Mouse (Mus musculus): ENCODE results near the gene Rab19. TPM values are rescaled to one million over a fixed set of nuclear protein-coding genes. Genes with fewer than 3 reads are reported as not detected.
A peak's percentile ranks its signal among the peaks of the same experiment; 100 is the strongest.

Rab19 gene
- polyA plus RNA-seq, 1 experiment = 0.90 TPM

DNA sequence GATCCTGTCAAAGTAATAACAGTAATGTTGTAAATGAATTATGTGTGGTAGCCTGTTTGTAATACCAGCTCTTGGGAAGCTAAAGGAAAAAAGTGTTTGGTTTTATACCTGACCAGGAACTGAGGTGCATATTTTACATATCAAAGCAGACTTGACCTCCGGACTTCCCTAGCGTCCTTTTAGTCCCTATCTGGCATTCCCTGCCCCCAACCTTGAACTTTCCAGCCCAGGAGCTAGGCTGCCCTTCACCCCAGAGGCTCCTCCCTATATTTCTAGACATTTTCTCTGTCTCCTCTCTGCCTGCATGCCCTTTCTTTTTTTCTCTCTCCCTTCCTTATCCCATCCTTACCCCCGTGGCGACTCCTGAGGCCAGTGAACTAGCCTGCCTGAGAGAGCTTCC lies 39.9 kb downstream of the Rab19 start:
- Histone ChIP-seq H3K36me3 (ENCODE audit: control insufficient read depth, insufficient read depth, low read length, poor library complexity, severe bottlenecking) (peaks cover 15% of the 10 kb centered on the region; the same call in 1 of the 2 replicates), H3K9me3 (replicated peaks; ENCODE audit: control insufficient read depth, insufficient read depth, low read length, poor library complexity, severe bottlenecking) (no peaks in the 10 kb centered on the region), H3K9ac (ENCODE audit: low read depth, poor library complexity, severe bottlenecking) (peak overlapping the region; percentile 96), H3K4me1 (ENCODE audit: control insufficient read depth, insufficient read depth, low read length) (peaks cover 7% of the 10 kb centered on the region), H3K27me3 (ENCODE audit: control insufficient read depth, insufficient read depth, low read length, poor library complexity, severe bottlenecking) (no peaks in the 10 kb centered on the region), H3K4me3 (ENCODE audit: low read depth, low read length) (peak overlapping the region; percentile 63), H3K27ac (ENCODE audit: insufficient read depth, low read length) (peak overlapping the region; percentile 99)
- TF ChIP-seq POLR2A (IDR thresholded peaks at IDR 0.05; ENCODE audit: insufficient read depth, low read length) (no peak), EP300 (IDR thresholded peaks at IDR 0.05; ENCODE audit: insufficient read depth, low read depth, low read length) (peak; percentile 91)

DNA sequence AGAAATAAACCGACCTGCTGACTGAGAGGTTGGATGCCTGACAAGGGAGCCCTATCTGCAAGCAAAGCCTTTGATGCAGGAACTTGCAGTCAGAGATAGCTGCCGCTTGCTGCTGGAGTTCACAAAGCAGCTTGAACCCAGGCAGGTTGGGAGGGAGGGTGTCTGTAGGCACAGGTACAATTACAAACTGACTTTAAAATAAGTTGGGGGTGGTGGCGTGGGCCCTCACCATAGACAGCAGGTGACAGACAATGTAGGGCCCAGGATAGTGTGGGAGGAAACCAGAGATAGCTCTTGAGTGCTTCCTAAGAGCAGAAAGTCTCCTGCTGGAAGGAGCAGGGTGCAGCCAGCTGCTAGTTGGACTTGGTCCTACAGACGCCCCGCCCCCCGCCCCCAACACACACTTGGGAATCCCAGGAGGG lies 42.2 kb downstream of the Rab19 start:
- Histone ChIP-seq H3K4me1 (ENCODE audit: control insufficient read depth, insufficient read depth, low read length) (peaks cover 7% of the 10 kb centered on the region), H3K9ac (ENCODE audit: low read depth, poor library complexity, severe bottlenecking) (peak overlapping the region; percentile 1; the same call in 1 of the 2 replicates), H3K36me3 (ENCODE audit: control insufficient read depth, insufficient read depth, low read length, poor library complexity, severe bottlenecking) (0 out of 2 replicates have a peak, but pooled peaks cover 5% of the 10 kb centered on the region), H3K4me3 (ENCODE audit: low read depth, low read length) (peak overlapping the region; percentile 29), H3K9me3 (replicated peaks; ENCODE audit: control insufficient read depth, insufficient read depth, low read length, poor library complexity, severe bottlenecking) (no peaks in the 10 kb centered on the region), H3K27me3 (ENCODE audit: control insufficient read depth, insufficient read depth, low read length, poor library complexity, severe bottlenecking) (no peaks in the 10 kb centered on the region), H3K27ac (ENCODE audit: insufficient read depth, low read length) (peak overlapping the region; percentile 82)
- TF ChIP-seq CTCF (IDR thresholded peaks at IDR 0.05; ENCODE audit: low read depth, low read length) (no peak), POLR2A (IDR thresholded peaks at IDR 0.05; ENCODE audit: insufficient read depth, low read length) (no peak), EP300 (IDR thresholded peaks at IDR 0.05; ENCODE audit: insufficient read depth, low read depth, low read length) (no peak)

DNA sequence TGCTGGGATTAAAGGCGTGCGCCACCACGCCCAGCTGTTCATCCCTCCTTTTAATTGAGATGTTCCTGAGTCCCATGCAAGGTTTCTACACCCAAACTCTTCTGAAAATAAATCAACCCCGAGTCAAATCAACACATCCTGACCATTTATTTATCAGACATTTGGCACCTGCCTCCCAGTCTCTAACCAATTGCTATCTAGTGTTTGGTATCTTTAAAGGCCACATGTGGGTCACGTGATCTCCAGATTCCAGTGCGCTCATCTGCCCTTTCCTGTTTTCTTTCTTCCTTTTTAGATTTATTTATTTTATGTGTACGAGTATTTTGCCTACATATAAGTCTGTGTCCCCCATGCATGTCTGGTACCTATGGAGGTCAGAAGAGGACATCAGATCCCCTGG lies 42.7 kb downstream of the Rab19 start:
- H3K36me3 ChIP-seq (ENCODE audit: control insufficient read depth, insufficient read depth, low read length, poor library complexity, severe bottlenecking) = 0 out of 2 replicates have a peak, but pooled peaks cover 2% of the 10 kb centered on the region
- no peaks in the 10 kb centered on the region for H3K27me3 ChIP-seq (ENCODE audit: control insufficient read depth, insufficient read depth, low read length, poor library complexity, severe bottlenecking)
- no peak for TF ChIP-seq POLR2A (IDR thresholded peaks at IDR 0.05; ENCODE audit: insufficient read depth, low read length)
- H3K9ac ChIP-seq (ENCODE audit: low read depth, poor library complexity, severe bottlenecking) = no peak overlapping the region; the same call in 1 of the 2 replicates
- H3K4me3 ChIP-seq (ENCODE audit: low read depth, low read length) = no peak overlapping the region
- H3K4me1 ChIP-seq (ENCODE audit: control insufficient read depth, insufficient read depth, low read length) = peaks cover 7% of the 10 kb centered on the region
- H3K27ac ChIP-seq (ENCODE audit: insufficient read depth, low read length) = peak overlapping the region; percentile 82
- no peaks in the 10 kb centered on the region for H3K9me3 ChIP-seq (replicated peaks; ENCODE audit: control insufficient read depth, insufficient read depth, low read length, poor library complexity, severe bottlenecking)

DNA sequence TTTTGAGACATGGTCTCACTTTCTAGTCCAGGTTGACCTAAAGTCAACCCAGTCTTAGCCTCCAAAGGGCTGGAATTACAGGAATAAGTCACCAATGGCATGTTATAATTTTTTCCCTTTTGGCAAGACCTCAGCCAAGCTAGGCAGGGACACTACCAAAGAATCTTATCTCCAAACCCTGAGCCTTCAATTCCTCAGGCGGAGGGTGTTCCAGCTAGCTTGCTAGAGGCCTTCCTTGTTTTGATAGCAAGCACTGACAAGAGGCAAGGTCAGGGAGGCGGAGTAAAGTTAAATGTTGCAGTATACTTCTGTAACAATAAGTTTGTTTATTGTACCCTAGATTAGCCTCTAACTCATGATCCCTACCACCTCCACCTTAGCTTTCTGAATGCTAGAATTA lies 44.2 kb downstream of the Rab19 start:
- H3K27ac ChIP-seq (ENCODE audit: insufficient read depth, low read length) = peak overlapping the region; percentile 67; the same call in 1 of the 2 replicates
- H3K9ac ChIP-seq (ENCODE audit: low read depth, poor library complexity, severe bottlenecking) = no peak overlapping the region
- no peaks in the 10 kb centered on the region for H3K27me3 ChIP-seq (ENCODE audit: control insufficient read depth, insufficient read depth, low read length, poor library complexity, severe bottlenecking)
- H3K36me3 ChIP-seq (ENCODE audit: control insufficient read depth, insufficient read depth, low read length, poor library complexity, severe bottlenecking) = no peaks in the 10 kb centered on the region
- no peak overlapping the region for H3K4me3 ChIP-seq (ENCODE audit: low read depth, low read length)
- H3K9me3 ChIP-seq (replicated peaks; ENCODE audit: control insufficient read depth, insufficient read depth, low read length, poor library complexity, severe bottlenecking) = no peaks in the 10 kb centered on the region
- H3K4me1 ChIP-seq (ENCODE audit: control insufficient read depth, insufficient read depth, low read length) = peaks cover 9% of the 10 kb centered on the region
- TF ChIP-seq POLR2A (IDR thresholded peaks at IDR 0.05; ENCODE audit: insufficient read depth, low read length) (no peak), EP300 (IDR thresholded peaks at IDR 0.05; ENCODE audit: insufficient read depth, low read depth, low read length) (0 out of 2 replicates have a peak, but pooled peaks have one; percentile 14), CTCF (IDR thresholded peaks at IDR 0.05; ENCODE audit: low read depth, low read length) (no peak)

DNA sequence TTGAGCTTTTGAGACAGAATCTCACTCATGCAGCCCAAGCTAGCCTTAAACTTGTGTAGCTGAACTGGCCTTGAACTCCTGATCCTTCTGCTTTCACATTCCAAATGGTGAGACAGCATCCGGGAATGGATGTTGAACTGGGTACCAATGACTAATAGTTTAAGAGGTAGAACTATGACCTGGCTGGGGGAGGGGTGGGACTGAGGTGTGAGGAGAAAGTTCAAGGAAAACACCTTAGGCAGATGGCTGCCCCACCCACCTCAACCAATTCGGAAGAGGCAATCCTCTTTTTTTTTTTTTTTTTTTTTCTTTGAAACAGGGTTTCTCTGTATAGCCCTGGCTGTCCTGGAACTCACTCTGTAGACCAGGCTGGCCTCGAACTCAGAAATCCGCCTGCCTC lies 45.8 kb downstream of the Rab19 start:
- Histone ChIP-seq H3K4me3 (ENCODE audit: low read depth, low read length) (no peak overlapping the region), H3K9me3 (replicated peaks; ENCODE audit: control insufficient read depth, insufficient read depth, low read length, poor library complexity, severe bottlenecking) (no peaks in the 10 kb centered on the region), H3K9ac (ENCODE audit: low read depth, poor library complexity, severe bottlenecking) (no peak overlapping the region), H3K36me3 (ENCODE audit: control insufficient read depth, insufficient read depth, low read length, poor library complexity, severe bottlenecking) (no peaks in the 10 kb centered on the region), H3K27ac (ENCODE audit: insufficient read depth, low read length) (peak overlapping the region; percentile 93), H3K4me1 (ENCODE audit: control insufficient read depth, insufficient read depth, low read length) (peaks cover 9% of the 10 kb centered on the region), H3K27me3 (ENCODE audit: control insufficient read depth, insufficient read depth, low read length, poor library complexity, severe bottlenecking) (no peaks in the 10 kb centered on the region)
- TF ChIP-seq EP300 (IDR thresholded peaks at IDR 0.05; ENCODE audit: insufficient read depth, low read depth, low read length) = peak; percentile 86
- no peak for TF ChIP-seq POLR2A (IDR thresholded peaks at IDR 0.05; ENCODE audit: insufficient read depth, low read length)

DNA sequence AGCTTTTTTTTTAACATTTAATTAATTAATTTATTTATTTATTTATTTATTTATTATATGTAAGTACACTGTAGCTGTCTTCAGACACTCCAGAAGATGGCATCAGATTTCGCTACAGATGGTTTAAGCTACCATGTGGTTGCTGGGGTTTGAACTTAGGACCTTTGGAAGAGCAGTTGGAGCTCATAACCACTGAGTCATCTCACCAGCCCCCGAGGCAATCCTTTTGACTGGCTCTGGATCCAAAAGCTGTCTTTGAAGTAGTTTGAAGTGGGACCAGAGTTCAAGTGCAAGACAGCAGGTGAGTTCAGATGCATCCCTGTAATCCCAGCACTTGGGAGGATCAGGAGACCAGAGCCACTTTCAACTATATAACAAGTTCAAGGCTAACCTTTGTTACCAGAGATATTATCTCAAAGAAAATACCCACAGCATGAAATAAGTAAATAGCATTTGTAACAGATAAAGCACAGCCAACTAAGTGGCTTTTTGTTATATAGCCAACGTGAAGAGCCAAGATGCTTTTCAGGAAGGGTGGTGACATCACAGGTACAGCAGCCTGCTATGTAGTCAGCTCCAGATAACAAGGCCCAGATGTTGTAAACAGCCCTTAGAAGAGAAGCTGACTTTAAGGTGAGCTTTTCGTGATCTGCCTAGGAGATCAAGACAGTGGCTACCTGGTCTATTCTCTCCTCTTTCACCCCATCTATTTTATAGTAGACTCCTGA lies 46.5 kb downstream of the Rab19 start:
- Histone ChIP-seq H3K4me3 (ENCODE audit: low read depth, low read length) (no peak overlapping the region), H3K27ac (ENCODE audit: insufficient read depth, low read length) (peak overlapping the region; percentile 48), H3K36me3 (ENCODE audit: control insufficient read depth, insufficient read depth, low read length, poor library complexity, severe bottlenecking) (no peaks in the 10 kb centered on the region), H3K27me3 (ENCODE audit: control insufficient read depth, insufficient read depth, low read length, poor library complexity, severe bottlenecking) (no peaks in the 10 kb centered on the region), H3K4me1 (ENCODE audit: control insufficient read depth, insufficient read depth, low read length) (peaks cover 6% of the 10 kb centered on the region), H3K9me3 (replicated peaks; ENCODE audit: control insufficient read depth, insufficient read depth, low read length, poor library complexity, severe bottlenecking) (no peaks in the 10 kb centered on the region), H3K9ac (ENCODE audit: low read depth, poor library complexity, severe bottlenecking) (no peak overlapping the region)
- no peak for TF ChIP-seq CTCF (IDR thresholded peaks at IDR 0.05; ENCODE audit: low read depth, low read length)
- TF ChIP-seq EP300 (IDR thresholded peaks at IDR 0.05; ENCODE audit: insufficient read depth, low read depth, low read length) = 0 out of 2 replicates have a peak, but pooled peaks have one; percentile 8

Measured in ES-Bruce4 (cell line).